Mouse (Mus musculus): ENCODE data around the gene Ccdc85c. TPM values are rescaled to one million over a fixed set of nuclear protein-coding genes. Genes with fewer than 3 reads are reported as not detected.

Gene Ccdc85c
- polyA plus RNA-seq, 1 experiment from 2014 or later = 20.4 TPM

GRCm38 (mm10) chr12:108219825-108220616, 55.2 kb downstream of the Ccdc85c start:
- Histone ChIP-seq H3K27me3 (ENCODE audit: control insufficient read depth, insufficient read depth, low read length) (no peaks in the 10 kb centered on the region), H3K27ac (ENCODE audit: low read depth, low read length) (no peak overlapping the region; the same call in 1 of the 2 replicates), H3K4me3 (ENCODE audit: low read depth, low read length) (no peak overlapping the region), H3K9ac (ENCODE audit: low read length) (no peak overlapping the region), H3K4me2 (no peak overlapping the region), H3K9me3 (ENCODE audit: control insufficient read depth, low read length) (no peaks in the 10 kb centered on the region), H3K4me1 (ENCODE audit: control insufficient read depth, insufficient read depth, low read length) (peaks cover 39% of the 10 kb centered on the region), H3K36me3 (ENCODE audit: control insufficient read depth, insufficient read depth, low read length) (no peaks in the 10 kb centered on the region)
- DNase-seq (ENCODE audit: low spot score, missing footprints) (peak; percentile 83), ATAC-seq (ENCODE audit: low FRiP score) (no peak)
- WGBS = 81% methylated on average over 21 of the region's 21 CpGs

- H3K4me2 ChIP-seq = no peak overlapping the region
- H3K9me3 ChIP-seq (ENCODE audit: control insufficient read depth, low read length) = no peaks in the 10 kb centered on the region
- no peak overlapping the region for H3K27ac ChIP-seq (ENCODE audit: low read depth, low read length)
- no peak for ATAC-seq (ENCODE audit: low FRiP score)
- DNase-seq (ENCODE audit: low spot score, missing footprints) = no peak
- H3K4me1 ChIP-seq (ENCODE audit: control insufficient read depth, insufficient read depth, low read length) = peaks cover 37% of the 10 kb centered on the region
- no peak overlapping the region for H3K4me3 ChIP-seq (ENCODE audit: low read depth, low read length)
- no peaks in the 10 kb centered on the region for H3K27me3 ChIP-seq (ENCODE audit: control insufficient read depth, insufficient read depth, low read length)
- H3K9ac ChIP-seq (ENCODE audit: low read length) = no peak overlapping the region
- no peaks in the 10 kb centered on the region for H3K36me3 ChIP-seq (ENCODE audit: control insufficient read depth, insufficient read depth, low read length)
- 66% methylated on average over 15 of the region's 15 CpGs for WGBS
Observed at GRCm38 (mm10) chr12:108219163-108219562, 56.1 kb downstream of the Ccdc85c start.

GRCm38 (mm10) chr12:108217572-108217971, 57.7 kb downstream of the Ccdc85c start:
- Histone ChIP-seq H3K9me3 (ENCODE audit: control insufficient read depth, low read length) (no peaks in the 10 kb centered on the region), H3K4me3 (ENCODE audit: low read depth, low read length) (no peak overlapping the region), H3K4me2 (no peak overlapping the region), H3K9ac (ENCODE audit: low read length) (no peak overlapping the region), H3K4me1 (ENCODE audit: control insufficient read depth, insufficient read depth, low read length) (peaks cover 35% of the 10 kb centered on the region), H3K27ac (ENCODE audit: low read depth, low read length) (no peak overlapping the region), H3K27me3 (ENCODE audit: control insufficient read depth, insufficient read depth, low read length) (no peaks in the 10 kb centered on the region), H3K36me3 (ENCODE audit: control insufficient read depth, insufficient read depth, low read length) (no peaks in the 10 kb centered on the region)
- DNase-seq (ENCODE audit: low spot score, missing footprints) (no peak), ATAC-seq (ENCODE audit: low FRiP score) (peak; percentile 17; the same call in 1 of the 2 replicates)
- 62% methylated on average over 5 of the region's 5 CpGs for WGBS

- WGBS = 80% methylated on average over 11 of the region's 11 CpGs
Observed at GRCm38 (mm10) chr12:108216611-108217370, 58.4 kb downstream of the Ccdc85c start.

GRCm38 (mm10) chr12:108215090-108215489, 60.1 kb downstream of the Ccdc85c start:
- Histone ChIP-seq H3K4me3 (ENCODE audit: low read depth, low read length) (no peak overlapping the region), H3K9me3 (ENCODE audit: control insufficient read depth, low read length) (no peaks in the 10 kb centered on the region), H3K4me1 (ENCODE audit: control insufficient read depth, insufficient read depth, low read length) (peaks cover 29% of the 10 kb centered on the region), H3K36me3 (ENCODE audit: control insufficient read depth, insufficient read depth, low read length) (no peaks in the 10 kb centered on the region), H3K9ac (ENCODE audit: low read length) (peak overlapping the region; percentile 12; the same call in 1 of the 2 replicates), H3K4me2 (no peak overlapping the region), H3K27me3 (ENCODE audit: control insufficient read depth, insufficient read depth, low read length) (no peaks in the 10 kb centered on the region), H3K27ac (ENCODE audit: low read depth, low read length) (no peak overlapping the region)
- DNase-seq (ENCODE audit: low spot score, missing footprints) (no peak), ATAC-seq (ENCODE audit: low FRiP score) (no peak)
- WGBS = 54% methylated on average over 8 of the region's 8 CpGs

More at GRCm38 (mm10) chr12:108216611-108217370, 58.4 kb downstream of the Ccdc85c start:
- H3K27me3 ChIP-seq (ENCODE audit: control insufficient read depth, insufficient read depth, low read length) = no peaks in the 10 kb centered on the region
- no peaks in the 10 kb centered on the region for H3K9me3 ChIP-seq (ENCODE audit: control insufficient read depth, low read length)
- no peak for DNase-seq (ENCODE audit: low spot score, missing footprints)
- H3K27ac ChIP-seq (ENCODE audit: low read depth, low read length) = no peak overlapping the region; the same call in 1 of the 2 replicates
- no peak overlapping the region for H3K4me3 ChIP-seq (ENCODE audit: low read depth, low read length)
- ATAC-seq (ENCODE audit: low FRiP score) = peak; percentile 23; the same call in 1 of the 2 replicates
- H3K4me1 ChIP-seq (ENCODE audit: control insufficient read depth, insufficient read depth, low read length) = peaks cover 33% of the 10 kb centered on the region
- H3K9ac ChIP-seq (ENCODE audit: low read length) = 0 out of 2 replicates have a peak overlapping the region, but pooled peaks have one; percentile 6
- no peaks in the 10 kb centered on the region for H3K36me3 ChIP-seq (ENCODE audit: control insufficient read depth, insufficient read depth, low read length)
- H3K4me2 ChIP-seq = no peak overlapping the region

- ATAC-seq (ENCODE audit: low FRiP score) (no peak), DNase-seq (ENCODE audit: low spot score, missing footprints) (no peak)
- 48% methylated on average over 18 of the region's 18 CpGs for WGBS
- no peak overlapping the region for H3K4me2 ChIP-seq
- no peaks in the 10 kb centered on the region for H3K9me3 ChIP-seq (ENCODE audit: control insufficient read depth, low read length)
- H3K4me3 ChIP-seq (ENCODE audit: low read depth, low read length) = no peak overlapping the region
- H3K27me3 ChIP-seq (ENCODE audit: control insufficient read depth, insufficient read depth, low read length) = no peaks in the 10 kb centered on the region
- peaks cover 32% of the 10 kb centered on the region for H3K4me1 ChIP-seq (ENCODE audit: control insufficient read depth, insufficient read depth, low read length)
- H3K9ac ChIP-seq (ENCODE audit: low read length) = peak overlapping the region; percentile 9; the same call in 1 of the 2 replicates
- H3K27ac ChIP-seq (ENCODE audit: low read depth, low read length) = no peak overlapping the region
- no peaks in the 10 kb centered on the region for H3K36me3 ChIP-seq (ENCODE audit: control insufficient read depth, insufficient read depth, low read length)
Observed at GRCm38 (mm10) chr12:108213090-108214041, 61.9 kb downstream of the Ccdc85c start.

- no peak for DNase-seq (ENCODE audit: low spot score, missing footprints)
- H3K27ac ChIP-seq (ENCODE audit: low read depth, low read length) = no peak overlapping the region; the same call in 1 of the 2 replicates
- WGBS = 84% methylated on average over 6 of the region's 6 CpGs
Observed at GRCm38 (mm10) chr12:108212476-108212875, 62.7 kb downstream of the Ccdc85c start.

GRCm38 (mm10) chr12:108212071-108212470, 63.2 kb downstream of the Ccdc85c start:
- peaks cover 27% of the 10 kb centered on the region for H3K4me1 ChIP-seq (ENCODE audit: control insufficient read depth, insufficient read depth, low read length)
- no peak for ATAC-seq (ENCODE audit: low FRiP score)
- peaks cover 2% of the 10 kb centered on the region; the same call in 1 of the 2 replicates for H3K36me3 ChIP-seq (ENCODE audit: control insufficient read depth, insufficient read depth, low read length)
- no peak overlapping the region for H3K4me2 ChIP-seq
- WGBS = 62% methylated on average over 5 of the region's 5 CpGs
- no peaks in the 10 kb centered on the region for H3K27me3 ChIP-seq (ENCODE audit: control insufficient read depth, insufficient read depth, low read length)
- H3K9ac ChIP-seq (ENCODE audit: low read length) = no peak overlapping the region
- H3K27ac ChIP-seq (ENCODE audit: low read depth, low read length) = peak overlapping the region; percentile 5; the same call in 1 of the 2 replicates
- no peak for DNase-seq (ENCODE audit: low spot score, missing footprints)
- H3K9me3 ChIP-seq (ENCODE audit: control insufficient read depth, low read length) = no peaks in the 10 kb centered on the region
- H3K4me3 ChIP-seq (ENCODE audit: low read depth, low read length) = no peak overlapping the region

More at GRCm38 (mm10) chr12:108212476-108212875, 62.7 kb downstream of the Ccdc85c start:
- no peak overlapping the region for H3K4me3 ChIP-seq (ENCODE audit: low read depth, low read length)
- H3K4me2 ChIP-seq = no peak overlapping the region
- no peaks in the 10 kb centered on the region for H3K36me3 ChIP-seq (ENCODE audit: control insufficient read depth, insufficient read depth, low read length)
- ATAC-seq (ENCODE audit: low FRiP score) = no peak
- H3K4me1 ChIP-seq (ENCODE audit: control insufficient read depth, insufficient read depth, low read length) = peaks cover 29% of the 10 kb centered on the region
- H3K9ac ChIP-seq (ENCODE audit: low read length) = no peak overlapping the region
- no peaks in the 10 kb centered on the region for H3K9me3 ChIP-seq (ENCODE audit: control insufficient read depth, low read length)
- no peaks in the 10 kb centered on the region for H3K27me3 ChIP-seq (ENCODE audit: control insufficient read depth, insufficient read depth, low read length)

Data from midbrain, embryonic 11.5 days (tissue).